Mouse (Mus musculus): ENCODE data around the gene Sgsm2.

Gene Sgsm2

GRCm38 (mm10) chr11:74832503-74833143 is 64.2 kb downstream of the Sgsm2 start:
- Histone ChIP-seq H3K27me3 (ENCODE audit: insufficient read depth, low read length) (no peaks in the 10 kb centered on the region), H3K9me3 (ENCODE audit: low read length) (no peaks in the 10 kb centered on the region), H3K36me3 (ENCODE audit: insufficient read depth, low read length) (peaks cover 45% of the 10 kb centered on the region), H3K4me1 (replicated peaks; ENCODE audit: low read depth, low read length) (peaks cover 73% of the 10 kb centered on the region), H3K4me3 (replicated peaks; ENCODE audit: low read length) (peak overlapping the region; percentile 100)
- TF ChIP-seq NANOG (IDR thresholded peaks at IDR 0.05; ENCODE audit: borderline replicate concordance, low read length), result no peak

- no peaks in the 10 kb centered on the region for H3K27me3 ChIP-seq (ENCODE audit: insufficient read depth, low read length)
- peaks cover 47% of the 10 kb centered on the region for H3K36me3 ChIP-seq (ENCODE audit: insufficient read depth, low read length)
- peaks cover 74% of the 10 kb centered on the region for H3K4me1 ChIP-seq (replicated peaks; ENCODE audit: low read depth, low read length)
- H3K4me3 ChIP-seq (replicated peaks; ENCODE audit: low read length), result peak overlapping the region; percentile 100
- TF ChIP-seq POU5F1 (IDR thresholded peaks at IDR 0.05; ENCODE audit: borderline replicate concordance, low read length) (no peak), CTCF (conservative IDR thresholded peaks at IDR 0.05; ENCODE audit: low read length) (no peak), NANOG (IDR thresholded peaks at IDR 0.05; ENCODE audit: borderline replicate concordance, low read length) (no peak)
- no peaks in the 10 kb centered on the region for H3K9me3 ChIP-seq (ENCODE audit: low read length)
Measured at GRCm38 (mm10) chr11:74831606-74832451, 65.0 kb downstream of the Sgsm2 start.

DNA sequence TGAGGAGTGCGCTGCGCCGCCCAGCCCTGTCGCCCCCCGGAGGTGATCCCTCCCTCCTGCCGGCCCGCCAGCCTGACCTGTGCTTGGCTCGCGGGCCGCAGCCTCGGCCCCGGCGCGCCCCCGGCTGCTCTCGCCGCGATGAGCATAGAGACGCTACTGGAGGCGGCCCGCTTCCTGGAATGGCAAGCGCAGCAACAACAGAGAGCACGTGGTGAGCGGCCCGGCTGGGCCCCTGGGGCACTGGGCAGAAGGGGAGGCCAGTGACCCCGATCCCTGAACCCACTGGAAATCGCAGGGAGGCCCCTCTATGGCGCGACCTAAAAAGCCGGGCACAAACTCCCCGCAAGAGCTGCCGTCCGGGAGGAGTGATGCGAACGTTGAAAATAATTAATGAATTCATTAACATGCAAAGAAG is 65.7 kb downstream of the Sgsm2 start:
- no peaks in the 10 kb centered on the region for H3K9me3 ChIP-seq (ENCODE audit: low read length)
- H3K4me1 ChIP-seq (replicated peaks; ENCODE audit: low read depth, low read length), result peaks cover 74% of the 10 kb centered on the region
- peaks cover 43% of the 10 kb centered on the region for H3K36me3 ChIP-seq (ENCODE audit: insufficient read depth, low read length)
- no peaks in the 10 kb centered on the region for H3K27me3 ChIP-seq (ENCODE audit: insufficient read depth, low read length)
- TF ChIP-seq CTCF (conservative IDR thresholded peaks at IDR 0.05; ENCODE audit: low read length), result no peak
- TF ChIP-seq POU5F1 (IDR thresholded peaks at IDR 0.05; ENCODE audit: borderline replicate concordance, low read length), result no peak
- TF ChIP-seq NANOG (IDR thresholded peaks at IDR 0.05; ENCODE audit: borderline replicate concordance, low read length), result no peak
- peak overlapping the region; percentile 100 for H3K4me3 ChIP-seq (replicated peaks; ENCODE audit: low read length)

- Histone ChIP-seq H3K4me3 (replicated peaks; ENCODE audit: low read length) (peak within 1 kb of the TSS; percentile 100), H3K27me3 (ENCODE audit: insufficient read depth, low read length) (no peaks in the 10 kb centered on the region), H3K4me1 (replicated peaks; ENCODE audit: low read depth, low read length) (peaks cover 74% of the 10 kb centered on the region), H3K36me3 (ENCODE audit: insufficient read depth, low read length) (peaks cover 37% of the 10 kb centered on the region), H3K9me3 (ENCODE audit: low read length) (no peaks in the 10 kb centered on the region)
- TF ChIP-seq NANOG (IDR thresholded peaks at IDR 0.05; ENCODE audit: borderline replicate concordance, low read length) (no peak), POU5F1 (IDR thresholded peaks at IDR 0.05; ENCODE audit: borderline replicate concordance, low read length) (no peak), CTCF (conservative IDR thresholded peaks at IDR 0.05; ENCODE audit: low read length) (no peak)
Measured at GRCm38 (mm10) chr11:74830256-74831161, 66.4 kb downstream of the Sgsm2 start, which contains the start of gene Mnt. TSS of gene Mnt (plus strand) at chr11:74830920.

- H3K27me3 ChIP-seq (ENCODE audit: insufficient read depth, low read length), result no peaks in the 10 kb centered on the region
- TF ChIP-seq CTCF (conservative IDR thresholded peaks at IDR 0.05; ENCODE audit: low read length) (no peak), NANOG (IDR thresholded peaks at IDR 0.05; ENCODE audit: borderline replicate concordance, low read length) (no peak), POU5F1 (IDR thresholded peaks at IDR 0.05; ENCODE audit: borderline replicate concordance, low read length) (no peak)
- peak overlapping the region; percentile 100 for H3K4me3 ChIP-seq (replicated peaks; ENCODE audit: low read length)
- H3K36me3 ChIP-seq (ENCODE audit: insufficient read depth, low read length), result peaks cover 38% of the 10 kb centered on the region
- H3K4me1 ChIP-seq (replicated peaks; ENCODE audit: low read depth, low read length), result peaks cover 74% of the 10 kb centered on the region
- no peaks in the 10 kb centered on the region for H3K9me3 ChIP-seq (ENCODE audit: low read length)
Measured at GRCm38 (mm10) chr11:74829812-74830211, 67.0 kb downstream of the Sgsm2 start.

DNA sequence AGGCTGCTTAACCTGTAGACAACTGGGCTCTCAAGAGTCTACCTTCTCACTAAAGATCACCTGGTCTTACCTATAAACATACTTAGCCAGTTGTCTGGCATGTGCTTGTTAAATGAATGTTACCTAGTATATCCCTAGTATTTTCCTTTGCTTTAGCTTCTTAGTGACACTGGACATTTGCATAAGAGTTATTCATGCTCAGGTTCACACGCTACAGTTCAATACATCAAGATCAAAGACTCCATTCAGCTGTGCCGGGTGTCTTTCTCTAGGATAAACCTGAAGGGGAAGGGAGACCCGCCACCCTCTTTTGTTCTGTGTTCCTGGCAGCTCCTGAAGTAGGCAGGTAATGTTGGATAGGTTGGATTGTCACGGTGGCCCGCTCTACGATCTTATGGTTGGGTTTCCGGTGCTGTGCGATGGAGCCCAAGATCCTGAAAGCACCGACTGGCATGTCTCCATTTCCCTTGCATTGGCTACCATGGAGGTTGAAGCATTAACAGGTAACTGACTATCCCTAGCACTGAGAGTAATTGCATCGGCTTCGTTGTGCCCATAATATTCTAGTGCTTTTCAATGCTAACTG is 67.8 kb downstream of the Sgsm2 start:
- Histone ChIP-seq H3K27me3 (ENCODE audit: insufficient read depth, low read length) (no peaks in the 10 kb centered on the region), H3K4me3 (replicated peaks; ENCODE audit: low read length) (peak overlapping the region; percentile 100), H3K9me3 (ENCODE audit: low read length) (no peaks in the 10 kb centered on the region), H3K36me3 (ENCODE audit: insufficient read depth, low read length) (peaks cover 39% of the 10 kb centered on the region), H3K4me1 (replicated peaks; ENCODE audit: low read depth, low read length) (peaks cover 73% of the 10 kb centered on the region)
- TF ChIP-seq CTCF (conservative IDR thresholded peaks at IDR 0.05; ENCODE audit: low read length) (no peak), NANOG (IDR thresholded peaks at IDR 0.05; ENCODE audit: borderline replicate concordance, low read length) (no peak)

DNA sequence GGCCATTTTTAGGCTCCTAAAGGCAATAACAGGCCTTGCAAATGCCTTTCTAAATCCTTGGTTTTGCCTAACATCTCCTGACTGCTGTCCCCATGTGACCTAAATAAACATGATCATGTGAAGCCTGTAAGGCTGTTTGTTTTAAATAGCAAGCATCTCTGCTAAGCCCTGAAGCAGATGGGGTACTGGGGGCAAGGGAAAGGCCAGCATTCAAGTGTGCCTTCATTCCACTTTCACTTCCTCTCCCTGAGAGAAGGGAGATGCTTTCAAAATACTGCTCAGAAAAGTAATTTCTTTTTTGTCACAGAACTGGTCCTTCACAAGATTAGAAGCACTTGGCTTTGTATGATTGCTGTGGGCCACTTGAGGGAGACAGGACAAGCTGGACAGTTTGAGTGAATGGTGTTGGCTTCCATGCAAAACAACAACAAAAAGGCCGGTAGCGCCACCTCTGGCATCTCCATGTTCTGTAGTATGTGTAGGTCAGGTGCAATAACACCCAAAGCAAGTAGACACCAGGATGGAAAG is 68.4 kb downstream of the Sgsm2 start:
- peaks cover 67% of the 10 kb centered on the region for H3K4me1 ChIP-seq (replicated peaks; ENCODE audit: low read depth, low read length)
- H3K36me3 ChIP-seq (ENCODE audit: insufficient read depth, low read length), result peaks cover 39% of the 10 kb centered on the region
- H3K4me3 ChIP-seq (replicated peaks; ENCODE audit: low read length), result peak overlapping the region; percentile 100; the same call in 1 of the 2 replicates
- TF ChIP-seq POU5F1 (IDR thresholded peaks at IDR 0.05; ENCODE audit: borderline replicate concordance, low read length) (no peak), CTCF (conservative IDR thresholded peaks at IDR 0.05; ENCODE audit: low read length) (no peak), NANOG (IDR thresholded peaks at IDR 0.05; ENCODE audit: borderline replicate concordance, low read length) (no peak)
- no peaks in the 10 kb centered on the region for H3K9me3 ChIP-seq (ENCODE audit: low read length)
- no peaks in the 10 kb centered on the region for H3K27me3 ChIP-seq (ENCODE audit: insufficient read depth, low read length)
